Mouse (Mus musculus) stomach, embryonic 16.5 days (tissue): ENCODE measurements around the gene Garem2. TPM values are rescaled to one million over a fixed set of nuclear protein-coding genes. Genes with fewer than 3 reads are reported as not detected.

Experiments
- ATAC-seq: fragments of 200-750 bp; cut with Nextera tagmentation; 2 replicates; pipeline ENCODE4 v1.8.0; 2017; ENCODE audit warnings: moderate number of reproducible peaks, moderate TSS enrichment; ENCODE audit not compliant: insufficient read depth, low FRiP score
- H3K27ac ChIP-seq: fragments of 300-500 bp; sonication (generic); 2 replicates; pipeline ENCODE4 v1.5.1; 2014; ENCODE audit warnings: low read length
- H3K27me3 ChIP-seq: fragments of 300-500 bp; sonication (generic); 2 replicates; pipeline ENCODE4 v1.6.1; 2014; ENCODE audit warnings: low read length, control low read depth, mixed read lengths; ENCODE audit not compliant: control insufficient read depth, insufficient read depth
- H3K36me3 ChIP-seq: fragments of 300-500 bp; sonication (generic); 2 replicates; pipeline ENCODE4 v1.6.1; 2014; ENCODE audit warnings: low read length; ENCODE audit not compliant: control insufficient read depth, insufficient read depth
- H3K4me1 ChIP-seq: fragments of 300-500 bp; sonication (generic); 2 replicates; pipeline ENCODE4 v1.6.1; 2014; ENCODE audit warnings: low read length, control low read depth, mixed read lengths; ENCODE audit not compliant: control insufficient read depth, insufficient read depth
- H3K4me2 ChIP-seq: fragments of 300-500 bp; sonication (generic); 2 replicates; pipeline ENCODE4 v1.6.1; 2014; ENCODE audit warnings: low read depth, low read length, mixed read lengths
- H3K4me3 ChIP-seq: fragments of 300-500 bp; sonication (generic); replicated peaks from 2 replicates; pipeline ENCODE4 v1.5.1; 2014; ENCODE audit warnings: mild to moderate bottlenecking, low read length
- H3K9ac ChIP-seq: fragments of 300-500 bp; sonication (generic); 2 replicates; pipeline ENCODE4 v1.6.1; 2014; ENCODE audit warnings: low read length
- H3K9me3 ChIP-seq: fragments of 300-500 bp; sonication (generic); replicated peaks from 2 replicates; pipeline ENCODE4 v1.6.1; 2016; ENCODE audit warnings: low read length, control low read depth; ENCODE audit not compliant: control insufficient read depth
- WGBS: fragments of 180-500 bp; shearing (Covaris S2); extraction: QIAGEN DNeasy Blood & Tissue Kit; methylation state at CpG from one replicate; pipeline ENCODE4 v1.1.7; 2014; 5-methylcytosine and 5-hydroxymethylcytosine counted together
- polyA plus RNA-seq: library from polyadenylated mRNA; unstranded; fragments of >200 nt; fragmentation: Nextera tagmentation; extraction: Ambion mirVana; gene quantifications from 2 replicates; pipeline ENCODE4 v1.2.1, GENCODE M21; 2015

The Garem2 gene
- polyA plus RNA-seq, 1 experiment from 2014 or later: 0.12 TPM

- Histone ChIP-seq H3K27ac (peak overlapping the region; percentile 95; the same call in 1 of the 2 replicates), H3K4me3 (peak overlapping the region; percentile 97), H3K27me3 (no peaks in the 10 kb centered on the region), H3K4me2 (peak overlapping the region; percentile 66), H3K36me3 (no peaks in the 10 kb centered on the region), H3K9me3 (no peaks in the 10 kb centered on the region), H3K9ac (peak overlapping the region; percentile 96), H3K4me1 (peaks cover 20% of the 10 kb centered on the region)
- no peak for ATAC-seq
- 18% methylated on average over 4 of the region's 4 CpGs for WGBS
Measured at GRCm38 (mm10) chr5:30154013-30154412, 49.1 kb downstream of the Garem2 start.

GRCm38 (mm10) chr5:30154474-30155394, 49.8 kb downstream of the Garem2 start, which contains the start of the genes Hadha and Hadhb:
TSS of gene Hadha (minus strand) at chr5:30155162.
TSS of gene Hadhb (plus strand) at chr5:30155248.
- H3K4me3 ChIP-seq: peak within 1 kb of the TSS; percentile 97
- peaks cover 20% of the 10 kb centered on the region for H3K4me1 ChIP-seq
- H3K27ac ChIP-seq: peak within 1 kb of the TSS; percentile 95
- no peaks in the 10 kb centered on the region for H3K36me3 ChIP-seq
- peak; percentile 91 for ATAC-seq
- H3K27me3 ChIP-seq: no peaks in the 10 kb centered on the region
- H3K4me2 ChIP-seq: peak within 1 kb of the TSS; percentile 73
- WGBS: under 1% methylated on average over 53 of the region's 53 CpGs
- no peaks in the 10 kb centered on the region for H3K9me3 ChIP-seq
- H3K9ac ChIP-seq: peak within 1 kb of the TSS; percentile 96

- ATAC-seq: peak; percentile 55; the same call in 1 of the 2 replicates
- WGBS: under 1% methylated on average over 31 of the region's 31 CpGs
- no peaks in the 10 kb centered on the region for H3K27me3 ChIP-seq
- H3K4me1 ChIP-seq: peaks cover 20% of the 10 kb centered on the region
- peak overlapping the region; percentile 95 for H3K27ac ChIP-seq
- H3K9ac ChIP-seq: peak overlapping the region; percentile 96
- no peaks in the 10 kb centered on the region for H3K9me3 ChIP-seq
- peak overlapping the region; percentile 73 for H3K4me2 ChIP-seq
- no peaks in the 10 kb centered on the region for H3K36me3 ChIP-seq
- peak overlapping the region; percentile 97 for H3K4me3 ChIP-seq
Measured at GRCm38 (mm10) chr5:30155395-30155792, 50.4 kb downstream of the Garem2 start.

GRCm38 (mm10) chr5:30155821-30156629, 51.1 kb downstream of the Garem2 start:
- Histone ChIP-seq H3K4me1 (peaks cover 20% of the 10 kb centered on the region), H3K4me3 (peak overlapping the region; percentile 97), H3K9me3 (no peaks in the 10 kb centered on the region), H3K4me2 (peak overlapping the region; percentile 73), H3K9ac (peak overlapping the region; percentile 96), H3K36me3 (no peaks in the 10 kb centered on the region), H3K27me3 (no peaks in the 10 kb centered on the region), H3K27ac (peak overlapping the region; percentile 95)
- ATAC-seq: no peak; the same call in 1 of the 2 replicates
- WGBS: 25% methylated on average over 13 of the region's 13 CpGs

- peaks cover 7% of the 10 kb centered on the region for H3K4me1 ChIP-seq
- no peak overlapping the region for H3K4me2 ChIP-seq
- ATAC-seq: no peak
- no peak overlapping the region for H3K27ac ChIP-seq
- H3K9ac ChIP-seq: no peak overlapping the region
- no peaks in the 10 kb centered on the region for H3K27me3 ChIP-seq
- H3K9me3 ChIP-seq: no peaks in the 10 kb centered on the region
- no peaks in the 10 kb centered on the region for H3K36me3 ChIP-seq
- 79% methylated on average over 6 of the region's 6 CpGs for WGBS
- H3K4me3 ChIP-seq: no peak overlapping the region
Measured at GRCm38 (mm10) chr5:30159601-30160000, 54.6 kb downstream of the Garem2 start.

- ATAC-seq: no peak
- 73% methylated on average over 1 of the region's 1 CpGs for WGBS
- no peaks in the 10 kb centered on the region for H3K9me3 ChIP-seq
- H3K4me1 ChIP-seq: peaks cover 2% of the 10 kb centered on the region; the same call in 1 of the 2 replicates
- H3K27me3 ChIP-seq: no peaks in the 10 kb centered on the region
- no peaks in the 10 kb centered on the region for H3K36me3 ChIP-seq
- no peak overlapping the region for H3K4me2 ChIP-seq
- no peak overlapping the region for H3K9ac ChIP-seq
- no peak overlapping the region for H3K27ac ChIP-seq
- no peak overlapping the region for H3K4me3 ChIP-seq
Measured at GRCm38 (mm10) chr5:30161836-30162235, 56.9 kb downstream of the Garem2 start.

- no peak overlapping the region for H3K27ac ChIP-seq
- H3K27me3 ChIP-seq: no peaks in the 10 kb centered on the region
- ATAC-seq: no peak
- H3K36me3 ChIP-seq: no peaks in the 10 kb centered on the region
- WGBS: 74% methylated on average over 6 of the region's 6 CpGs
- H3K4me3 ChIP-seq: no peak overlapping the region
- H3K4me2 ChIP-seq: no peak overlapping the region
- H3K9ac ChIP-seq: no peak overlapping the region
- H3K4me1 ChIP-seq: no peaks in the 10 kb centered on the region
- no peaks in the 10 kb centered on the region for H3K9me3 ChIP-seq
Measured at GRCm38 (mm10) chr5:30162339-30162738, 57.4 kb downstream of the Garem2 start.

- H3K9ac ChIP-seq: no peak overlapping the region
- no peaks in the 10 kb centered on the region; the same call in 1 of the 2 replicates for H3K36me3 ChIP-seq
- no peaks in the 10 kb centered on the region for H3K4me1 ChIP-seq
- 75% methylated on average over 5 of the region's 5 CpGs for WGBS
- no peaks in the 10 kb centered on the region for H3K9me3 ChIP-seq
- ATAC-seq: no peak
- H3K4me2 ChIP-seq: no peak overlapping the region
- H3K27me3 ChIP-seq: no peaks in the 10 kb centered on the region
- no peak overlapping the region for H3K27ac ChIP-seq
- no peak overlapping the region for H3K4me3 ChIP-seq
Measured at GRCm38 (mm10) chr5:30165234-30165946, 60.4 kb downstream of the Garem2 start.
